Mouse (Mus musculus) hindbrain, embryonic 11.5 days (tissue): ENCODE results near the gene Nkd1. TPM values are rescaled to one million over a fixed set of nuclear protein-coding genes. Genes with fewer than 3 reads are reported as not detected.

Experiments
- ATAC-seq: fragments of 200-750 bp; cut with Nextera tagmentation; 2 replicates; pipeline ENCODE4 v1.8.0; 2017; ENCODE audit warnings: mild to moderate bottlenecking, moderate TSS enrichment, moderate library complexity; ENCODE audit not compliant: low FRiP score
- DNase-seq: peaks from one replicate; pipeline ENCODE4 v3.0.0-alpha.2; 2015; ENCODE audit warnings: low spot score
- H3K27ac ChIP-seq: fragments of 300-500 bp; sonication (generic); 2 replicates; pipeline ENCODE4 v1.5.1; 2014; ENCODE audit warnings: mild to moderate bottlenecking, low read depth, low read length
- H3K27me3 ChIP-seq: fragments of 300-500 bp; sonication (generic); 2 replicates; pipeline ENCODE4 v1.6.1; 2014; ENCODE audit warnings: mild to moderate bottlenecking, low read length, moderate library complexity, mixed read lengths; ENCODE audit not compliant: control insufficient read depth, insufficient read depth
- H3K36me3 ChIP-seq: fragments of 300-500 bp; sonication (generic); 2 replicates; pipeline ENCODE4 v1.6.1; 2014; ENCODE audit warnings: mild to moderate bottlenecking, low read length, moderate library complexity, mixed read lengths; ENCODE audit not compliant: control insufficient read depth, insufficient read depth
- H3K4me1 ChIP-seq: fragments of 300-500 bp; sonication (generic); replicated peaks from 2 replicates; pipeline ENCODE4 v1.6.1; 2014; ENCODE audit warnings: low read length, mixed read lengths; ENCODE audit not compliant: control insufficient read depth, insufficient read depth
- H3K4me2 ChIP-seq: fragments of 300-500 bp; sonication (generic); replicated peaks from 2 replicates; pipeline ENCODE4 v1.6.1; 2014; ENCODE audit warnings: mild to moderate bottlenecking, low read depth, low read length
- H3K4me3 ChIP-seq: fragments of 300-500 bp; sonication (generic); 2 replicates; pipeline ENCODE4 v1.5.1; 2014; ENCODE audit warnings: low read depth, low read length
- H3K9ac ChIP-seq: fragments of 300-500 bp; sonication (generic); 2 replicates; pipeline ENCODE4 v1.6.1; 2014; ENCODE audit warnings: low read depth, low read length
- H3K9me3 ChIP-seq: fragments of 300-500 bp; sonication (generic); 2 replicates; pipeline ENCODE4 v1.6.1; 2016; ENCODE audit warnings: low read length; ENCODE audit not compliant: control insufficient read depth
- WGBS: fragments of 180-500 bp; shearing (Covaris S2); extraction: QIAGEN DNeasy Blood & Tissue Kit; methylation state at CpG from one replicate; pipeline ENCODE4 v1.1.7; 2014; 5-methylcytosine and 5-hydroxymethylcytosine counted together
- polyA plus RNA-seq: library from polyadenylated mRNA; unstranded; fragments of >200 nt; fragmentation: Nextera tagmentation; extraction: Ambion mirVana; gene quantifications from 2 replicates; pipeline ENCODE4 v1.2.1, GENCODE M21; 2014

Gene Nkd1
- polyA plus RNA-seq, 1 experiment from 2014 or later = 89.8 TPM

DNA sequence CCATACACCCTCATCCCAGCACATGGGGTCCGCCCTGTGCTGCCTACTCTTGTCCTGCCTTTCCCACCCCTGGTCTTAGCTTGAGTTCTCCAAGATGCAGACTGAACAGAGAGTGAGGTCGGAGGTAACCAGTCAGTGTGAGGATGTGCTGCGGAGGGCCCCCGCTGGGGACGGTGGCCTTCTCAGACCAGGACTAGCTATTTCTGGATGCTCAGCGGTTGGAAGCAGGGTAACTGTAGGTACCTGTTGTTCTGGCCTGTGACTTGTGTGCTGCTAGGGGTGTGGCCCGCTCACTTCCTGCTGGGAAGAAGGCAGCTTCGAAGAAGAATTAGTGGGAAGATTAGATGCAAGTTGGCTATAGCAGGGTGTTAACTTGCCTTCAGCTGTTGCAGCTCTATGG lies 87.9 kb downstream of the Nkd1 start:
- no peak overlapping the region for H3K9ac ChIP-seq
- no peak for ATAC-seq
- WGBS = 71% methylated on average over 8 of the region's 8 CpGs

DNA sequence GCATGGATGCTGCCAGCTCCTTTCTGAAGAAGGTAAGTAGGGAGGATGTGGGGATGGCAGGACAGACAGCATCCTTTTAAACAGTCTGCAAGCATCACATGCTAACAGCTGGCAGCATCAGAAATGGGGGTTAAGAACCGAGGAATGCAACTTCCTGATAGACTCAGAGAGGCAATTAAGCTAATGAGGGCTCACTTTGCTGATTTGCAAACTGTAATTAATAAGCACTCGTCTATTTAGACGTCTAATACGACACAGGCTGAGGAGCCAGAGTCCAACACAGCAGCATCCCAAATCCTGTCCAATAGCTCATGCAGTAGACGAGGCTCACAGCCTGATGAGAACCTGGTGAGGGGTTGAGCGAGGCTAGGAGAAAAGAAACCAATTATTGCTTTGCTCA lies 89.1 kb downstream of the Nkd1 start:
- WGBS = 81% methylated on average over 6 of the region's 6 CpGs
- no peak for ATAC-seq
- no peak overlapping the region for H3K27ac ChIP-seq
- no peak overlapping the region for H3K4me3 ChIP-seq
- no peak overlapping the region for H3K9ac ChIP-seq
- H3K4me1 ChIP-seq = 0 out of 2 replicates have a peak, but pooled peaks cover 2% of the 10 kb centered on the region
- H3K27me3 ChIP-seq = no peaks in the 10 kb centered on the region
- H3K4me2 ChIP-seq = no peak overlapping the region
- DNase-seq = no peak
- H3K36me3 ChIP-seq = no peaks in the 10 kb centered on the region
- H3K9me3 ChIP-seq = no peaks in the 10 kb centered on the region

More for the DNA sequence above, 87.9 kb downstream of the Nkd1 start:
- Histone ChIP-seq H3K4me1 (peaks cover 7% of the 10 kb centered on the region), H3K27me3 (no peaks in the 10 kb centered on the region), H3K27ac (no peak overlapping the region), H3K4me2 (no peak overlapping the region), H3K36me3 (no peaks in the 10 kb centered on the region), H3K4me3 (no peak overlapping the region), H3K9me3 (no peaks in the 10 kb centered on the region)
- no peak for DNase-seq

DNA sequence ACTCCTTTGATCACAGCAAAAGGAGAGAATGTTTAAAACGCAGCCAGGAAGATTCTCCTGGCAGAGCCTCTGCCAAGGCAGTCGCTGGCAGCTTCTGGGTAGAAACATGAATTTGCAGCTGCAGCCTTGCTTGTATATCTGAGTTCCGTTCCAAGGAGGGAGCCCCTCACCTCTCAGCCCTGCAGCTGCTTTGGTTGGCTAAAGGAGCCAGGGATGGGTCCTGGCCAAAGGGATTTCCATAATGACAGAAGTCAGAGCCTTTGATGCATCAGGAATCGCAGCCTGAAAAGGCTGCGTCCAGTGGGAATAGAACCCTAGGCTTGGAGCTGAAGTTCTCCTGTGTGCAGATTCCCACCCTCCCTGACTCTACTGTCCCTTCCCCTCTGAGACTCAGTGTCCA lies 93.8 kb downstream of the Nkd1 start:
- no peaks in the 10 kb centered on the region for H3K9me3 ChIP-seq
- no peak overlapping the region for H3K9ac ChIP-seq
- DNase-seq (no peak), ATAC-seq (no peak)
- H3K27ac ChIP-seq = no peak overlapping the region
- whole genome bisulfite sequencing = 80% methylated on average over 5 of the region's 5 CpGs
- no peak overlapping the region for H3K4me2 ChIP-seq
- H3K36me3 ChIP-seq = no peaks in the 10 kb centered on the region
- H3K4me1 ChIP-seq = no peaks in the 10 kb centered on the region
- no peaks in the 10 kb centered on the region for H3K27me3 ChIP-seq
- no peak overlapping the region for H3K4me3 ChIP-seq

DNA sequence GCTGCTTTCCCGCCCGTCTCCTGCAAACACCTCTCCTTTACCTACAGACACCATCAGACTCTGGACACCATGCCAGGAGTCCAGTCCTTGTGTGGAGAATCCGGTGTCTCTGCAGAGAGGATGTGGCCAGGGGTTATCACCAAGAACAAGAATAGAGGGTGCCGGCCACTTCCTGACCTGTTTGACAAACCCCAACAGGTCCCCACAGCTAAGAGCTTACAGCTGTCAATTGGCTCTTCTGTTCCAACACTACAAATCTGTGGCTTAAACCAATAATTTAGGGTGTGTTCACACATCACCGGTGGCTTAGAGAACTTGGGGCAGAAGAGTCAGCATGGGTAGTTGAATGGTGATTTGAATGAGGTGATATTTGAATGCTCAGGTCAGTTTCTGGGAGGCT lies 97.5 kb downstream of the Nkd1 start:
- DNase-seq (no peak), ATAC-seq (no peak)
- Histone ChIP-seq H3K4me2 (no peak overlapping the region), H3K27ac (no peak overlapping the region), H3K9me3 (no peaks in the 10 kb centered on the region), H3K27me3 (no peaks in the 10 kb centered on the region), H3K4me1 (no peaks in the 10 kb centered on the region), H3K36me3 (no peaks in the 10 kb centered on the region), H3K4me3 (no peak overlapping the region), H3K9ac (no peak overlapping the region)
- 81% methylated on average over 5 of the region's 5 CpGs for WGBS

DNA sequence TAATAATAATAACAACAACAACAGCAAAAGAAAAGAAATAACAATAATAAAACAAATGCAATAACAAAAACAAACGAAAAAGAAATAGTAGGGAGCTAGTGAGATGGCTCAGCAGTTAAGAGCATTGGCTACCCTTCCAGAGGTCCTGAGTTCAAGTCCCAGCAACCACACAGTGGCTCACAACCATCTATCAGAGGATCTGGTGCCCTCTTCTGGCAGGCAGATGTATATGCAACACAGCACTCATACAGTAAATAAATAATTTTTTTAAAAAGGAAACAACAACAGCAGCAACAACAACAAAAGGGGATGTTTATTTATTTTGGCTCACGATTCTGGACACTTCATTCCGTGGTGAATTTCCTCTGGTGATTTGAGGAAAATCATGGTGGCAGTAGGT lies 98.4 kb downstream of the Nkd1 start:
- no peaks in the 10 kb centered on the region for H3K4me1 ChIP-seq
- no peaks in the 10 kb centered on the region for H3K9me3 ChIP-seq
- H3K4me2 ChIP-seq = no peak overlapping the region
- no peak for DNase-seq
- ATAC-seq = no peak
- H3K9ac ChIP-seq = no peak overlapping the region
- H3K27ac ChIP-seq = no peak overlapping the region
- no peaks in the 10 kb centered on the region for H3K36me3 ChIP-seq
- no peaks in the 10 kb centered on the region for H3K27me3 ChIP-seq
- WGBS = 80% methylated on average over 3 of the region's 3 CpGs
- no peak overlapping the region for H3K4me3 ChIP-seq

DNA sequence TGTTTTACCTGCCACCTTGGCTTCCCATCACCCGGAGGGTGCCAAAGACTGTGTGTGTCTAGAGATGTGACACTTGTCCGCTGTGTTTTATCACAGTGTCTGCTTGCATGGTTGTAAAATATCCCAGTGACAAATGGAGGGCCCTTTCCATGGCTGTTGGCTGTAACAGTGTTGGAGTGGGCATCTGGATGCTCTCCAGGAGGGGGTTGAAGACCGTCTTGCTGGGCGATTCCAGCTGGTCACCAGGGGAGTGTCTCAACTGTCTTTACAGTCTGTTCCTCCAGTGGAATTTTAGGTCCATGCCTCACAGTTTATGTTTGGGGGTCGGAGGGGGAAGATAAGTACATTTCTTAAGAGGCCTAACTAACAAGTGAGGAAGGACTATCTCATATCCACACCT lies 99.8 kb downstream of the Nkd1 start:
- Histone ChIP-seq H3K4me2 (no peak overlapping the region), H3K27ac (no peak overlapping the region), H3K4me1 (no peaks in the 10 kb centered on the region), H3K27me3 (no peaks in the 10 kb centered on the region), H3K4me3 (no peak overlapping the region), H3K9me3 (no peaks in the 10 kb centered on the region), H3K36me3 (no peaks in the 10 kb centered on the region), H3K9ac (no peak overlapping the region)
- ATAC-seq = no peak
- no peak for DNase-seq
- WGBS = 70% methylated on average over 5 of the region's 5 CpGs

DNA sequence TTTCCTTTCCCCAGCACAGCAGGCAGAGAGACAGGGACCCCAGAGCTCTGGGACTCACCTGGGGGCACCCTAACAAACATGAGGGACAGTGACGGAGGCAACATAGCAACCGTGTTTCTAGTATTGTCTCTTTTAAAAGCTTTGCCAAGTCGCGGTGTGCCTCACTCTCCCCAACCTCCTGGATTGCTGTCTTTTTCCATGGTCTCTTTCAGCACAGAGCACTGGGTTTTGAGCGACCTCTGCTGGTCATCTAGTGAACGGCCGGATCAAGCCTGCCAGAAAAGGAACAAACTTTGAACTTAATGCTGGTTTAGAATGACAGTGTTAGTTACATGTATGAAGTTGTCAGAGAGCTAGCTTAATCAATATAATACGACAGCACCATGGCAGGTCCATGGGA lies 100.3 kb downstream of the Nkd1 start:
- WGBS = 0% methylated on average over 8 of the region's 8 CpGs
- Histone ChIP-seq H3K9me3 (no peaks in the 10 kb centered on the region), H3K4me2 (no peak overlapping the region), H3K27ac (no peak overlapping the region), H3K27me3 (0 out of 2 replicates have a peak, but pooled peaks cover 3% of the 10 kb centered on the region), H3K4me1 (no peaks in the 10 kb centered on the region), H3K9ac (no peak overlapping the region), H3K36me3 (no peaks in the 10 kb centered on the region), H3K4me3 (no peak overlapping the region)
- ATAC-seq (no peak), DNase-seq (peak; percentile 87)

DNA sequence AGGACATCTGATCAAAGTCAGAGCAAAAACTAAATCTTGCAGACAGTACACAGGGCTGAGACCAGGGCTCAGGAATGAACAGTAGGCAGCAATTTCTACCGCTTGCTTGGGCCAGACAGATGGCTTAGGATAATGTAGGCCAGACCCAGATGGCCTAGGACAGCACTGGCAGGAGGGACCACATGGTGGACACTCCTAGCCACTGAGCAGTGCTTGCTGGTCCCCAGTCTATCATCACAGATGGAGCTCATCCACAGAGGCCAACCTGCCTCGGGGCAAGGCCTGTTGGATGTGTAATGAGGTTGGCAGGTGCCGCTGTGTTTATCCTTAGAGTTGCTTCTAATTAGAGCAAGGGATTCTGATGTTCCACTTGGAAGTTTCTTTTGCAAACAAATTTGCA lies 102.2 kb downstream of the Nkd1 start:
- H3K4me1 ChIP-seq = peaks cover 5% of the 10 kb centered on the region; the same call in 1 of the 2 replicates
- WGBS = 74% methylated on average over 3 of the region's 3 CpGs
- peaks cover 9% of the 10 kb centered on the region; the same call in 1 of the 2 replicates for H3K27me3 ChIP-seq
- H3K9me3 ChIP-seq = no peaks in the 10 kb centered on the region
- no peak overlapping the region for H3K4me2 ChIP-seq
- no peak overlapping the region for H3K4me3 ChIP-seq
- no peak overlapping the region for H3K9ac ChIP-seq
- no peaks in the 10 kb centered on the region for H3K36me3 ChIP-seq
- no peak overlapping the region for H3K27ac ChIP-seq
- ATAC-seq (no peak), DNase-seq (no peak)

DNA sequence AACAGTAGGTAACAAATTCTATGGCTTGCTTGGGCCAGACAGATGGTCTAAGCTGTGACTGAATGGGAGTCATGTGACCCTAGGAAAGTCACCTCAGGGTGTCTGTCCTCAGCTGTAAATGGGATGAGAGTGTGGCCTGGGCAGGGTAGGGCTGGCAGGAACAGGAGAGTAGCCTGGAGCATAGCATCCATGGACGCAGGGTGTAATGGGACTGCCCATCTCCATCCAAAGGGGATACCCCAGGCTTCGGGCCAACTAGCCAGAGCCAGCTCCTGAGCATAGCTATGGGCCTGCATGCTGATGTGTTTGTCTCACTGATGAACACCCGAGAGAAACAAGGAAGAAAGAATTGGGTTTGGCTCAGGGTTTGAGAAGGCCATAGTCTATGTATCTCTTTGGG lies 103.1 kb downstream of the Nkd1 start:
- no peak overlapping the region for H3K9ac ChIP-seq
- H3K27ac ChIP-seq = no peak overlapping the region
- no peak overlapping the region for H3K4me2 ChIP-seq
- ATAC-seq (no peak), DNase-seq (no peak)
- no peaks in the 10 kb centered on the region for H3K9me3 ChIP-seq
- no peak overlapping the region for H3K4me3 ChIP-seq
- no peaks in the 10 kb centered on the region for H3K36me3 ChIP-seq
- peaks cover 9% of the 10 kb centered on the region; the same call in 1 of the 2 replicates for H3K27me3 ChIP-seq
- WGBS = 77% methylated on average over 3 of the region's 3 CpGs
- peaks cover 5% of the 10 kb centered on the region; the same call in 1 of the 2 replicates for H3K4me1 ChIP-seq
